Mouse (Mus musculus) intestine, embryonic 14.5 days (tissue): ENCODE data around the gene D6Ertd527e. TPM values are rescaled to one million over a fixed set of nuclear protein-coding genes. Genes with fewer than 3 reads are reported as not detected.

Source experiments
- ATAC-seq: fragments of 200-750 bp; cut with Nextera tagmentation; replicated peaks from 2 replicates; pipeline ENCODE4 v1.8.0; 2017; ENCODE audit warnings: low read depth, moderate number of reproducible peaks, moderate TSS enrichment, moderate library complexity; ENCODE audit not compliant: low FRiP score, low TSS enrichment
- DNase-seq: peaks from one replicate; pipeline ENCODE4 v3.0.0-alpha.2; 2018; ENCODE audit warnings: low spot score
- H3K27ac ChIP-seq: fragments of 300-500 bp; sonication (generic); 2 replicates; pipeline ENCODE4 v1.5.1; 2014; ENCODE audit warnings: low read depth, mild to moderate bottlenecking, control low read depth
- H3K27me3 ChIP-seq: fragments of 300-500 bp; sonication (generic); replicated peaks from 2 replicates; pipeline ENCODE4 v1.6.1; 2014; ENCODE audit warnings: low read length, control low read depth; ENCODE audit not compliant: control insufficient read depth, insufficient read depth
- H3K36me3 ChIP-seq: fragments of 300-500 bp; sonication (generic); 2 replicates; pipeline ENCODE4 v1.6.1; 2014; ENCODE audit warnings: low read length, control low read depth; ENCODE audit not compliant: control insufficient read depth, insufficient read depth
- H3K4me1 ChIP-seq: fragments of 300-500 bp; sonication (generic); replicated peaks from 2 replicates; pipeline ENCODE4 v1.6.1; 2014; ENCODE audit warnings: low read length, control low read depth, mixed read lengths; ENCODE audit not compliant: control insufficient read depth, insufficient read depth
- H3K4me2 ChIP-seq: fragments of 300-500 bp; sonication (generic); 2 replicates; pipeline ENCODE4 v1.6.1; 2014; ENCODE audit warnings: low read length
- H3K4me3 ChIP-seq: fragments of 300-500 bp; sonication (generic); 2 replicates; pipeline ENCODE4 v1.5.1; 2014; ENCODE audit warnings: low read depth, low read length, control low read depth, mixed read lengths
- H3K9ac ChIP-seq: fragments of 300-500 bp; sonication (generic); 2 replicates; pipeline ENCODE4 v1.6.1; 2014; ENCODE audit warnings: mild to moderate bottlenecking, low read length
- H3K9me3 ChIP-seq: fragments of 300-500 bp; sonication (generic); 2 replicates; pipeline ENCODE4 v1.6.1; 2016; ENCODE audit warnings: low read length, control low read depth; ENCODE audit not compliant: control insufficient read depth
- WGBS: fragments of 180-500 bp; shearing (Covaris S2); extraction: QIAGEN DNeasy Blood & Tissue Kit; methylation state at CpG from one replicate; pipeline ENCODE4 v1.1.7; 2014; 5-methylcytosine and 5-hydroxymethylcytosine counted together
- polyA plus RNA-seq: library from polyadenylated mRNA; unstranded; fragments of >200 nt; fragmentation: Nextera tagmentation; extraction: Ambion mirVana; gene quantifications from 2 replicates; pipeline ENCODE4 v1.2.1, GENCODE M21; 2014

Gene D6Ertd527e
- polyA plus RNA-seq, 1 experiment from 2014 or later, result 0.61 TPM

GRCm38 (mm10) chr6:87101281-87101954, 3.1 kb upstream of the D6Ertd527e start:
- H3K4me3 ChIP-seq, result 0 out of 2 replicates have a peak overlapping the region, but pooled peaks have one; percentile 3
- no peaks in the 10 kb centered on the region for H3K9me3 ChIP-seq
- H3K36me3 ChIP-seq, result no peaks in the 10 kb centered on the region
- peak overlapping the region; percentile 10; the same call in 1 of the 2 replicates for H3K9ac ChIP-seq
- 11% methylated on average over 12 of the region's 12 CpGs for WGBS
- peak; percentile 69 for ATAC-seq
- H3K27ac ChIP-seq, result no peak overlapping the region
- DNase-seq, result peak; percentile 96
- H3K4me2 ChIP-seq, result peak overlapping the region; percentile 41
- no peaks in the 10 kb centered on the region for H3K27me3 ChIP-seq
- peaks cover 14% of the 10 kb centered on the region; the same call in 1 of the 2 replicates for H3K4me1 ChIP-seq

- peak; percentile 55 for DNase-seq
- WGBS, result 27% methylated on average over 4 of the region's 4 CpGs
Observed at GRCm38 (mm10) chr6:87101955-87102353, 2.6 kb upstream of the D6Ertd527e start.

DNA sequence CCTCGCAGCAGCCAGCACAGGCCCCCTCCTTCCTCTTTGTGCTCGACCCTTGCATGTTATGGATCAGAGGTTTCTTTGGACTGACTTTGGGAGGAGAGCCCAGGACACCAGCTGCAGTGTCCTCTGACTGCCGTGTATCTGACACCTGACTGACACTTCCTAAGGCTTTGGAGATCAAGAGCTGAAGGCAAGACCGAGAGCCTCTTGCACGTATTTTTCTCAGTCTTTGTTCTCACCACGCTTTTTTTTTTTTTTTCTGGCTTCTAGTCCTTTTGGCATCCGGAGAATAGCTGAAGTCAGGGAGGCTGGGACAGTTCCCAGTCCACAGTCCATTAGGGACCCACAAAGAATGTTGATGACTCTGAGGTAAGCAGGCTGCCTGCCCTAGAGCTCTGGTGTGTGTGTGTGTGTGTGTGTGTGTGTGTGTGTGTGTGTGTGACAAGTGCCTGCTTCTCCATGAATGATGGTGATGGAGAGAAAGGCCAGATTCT, 2.1 kb upstream of the D6Ertd527e start:
- ATAC-seq (no peak), DNase-seq (no peak)
- Histone ChIP-seq H3K27me3 (no peaks in the 10 kb centered on the region), H3K4me1 (peaks cover 14% of the 10 kb centered on the region; the same call in 1 of the 2 replicates), H3K36me3 (no peaks in the 10 kb centered on the region), H3K4me3 (no peak overlapping the region), H3K9ac (no peak overlapping the region), H3K9me3 (no peaks in the 10 kb centered on the region), H3K4me2 (no peak overlapping the region), H3K27ac (no peak overlapping the region)
- 47% methylated on average over 7 of the region's 7 CpGs for WGBS

More at GRCm38 (mm10) chr6:87101955-87102353, 2.6 kb upstream of the D6Ertd527e start:
- H3K4me2 ChIP-seq, result no peak overlapping the region
- H3K27ac ChIP-seq, result no peak overlapping the region
- no peaks in the 10 kb centered on the region for H3K36me3 ChIP-seq
- H3K4me3 ChIP-seq, result no peak overlapping the region
- no peak overlapping the region for H3K9ac ChIP-seq
- H3K27me3 ChIP-seq, result no peaks in the 10 kb centered on the region
- peaks cover 14% of the 10 kb centered on the region; the same call in 1 of the 2 replicates for H3K4me1 ChIP-seq
- H3K9me3 ChIP-seq, result no peaks in the 10 kb centered on the region
- ATAC-seq, result no peak

- no peak overlapping the region for H3K4me2 ChIP-seq
- no peak overlapping the region for H3K9ac ChIP-seq
- DNase-seq, result no peak
- H3K9me3 ChIP-seq, result no peaks in the 10 kb centered on the region
- H3K4me3 ChIP-seq, result no peak overlapping the region
- H3K36me3 ChIP-seq, result no peaks in the 10 kb centered on the region
- no peaks in the 10 kb centered on the region for H3K27me3 ChIP-seq
- ATAC-seq, result no peak
- H3K4me1 ChIP-seq, result peaks cover 14% of the 10 kb centered on the region; the same call in 1 of the 2 replicates
- WGBS, result 71% methylated on average over 1 of the region's 1 CpGs
- H3K27ac ChIP-seq, result no peak overlapping the region
Observed at GRCm38 (mm10) chr6:87103314-87103713, 1.2 kb upstream of the D6Ertd527e start.

DNA sequence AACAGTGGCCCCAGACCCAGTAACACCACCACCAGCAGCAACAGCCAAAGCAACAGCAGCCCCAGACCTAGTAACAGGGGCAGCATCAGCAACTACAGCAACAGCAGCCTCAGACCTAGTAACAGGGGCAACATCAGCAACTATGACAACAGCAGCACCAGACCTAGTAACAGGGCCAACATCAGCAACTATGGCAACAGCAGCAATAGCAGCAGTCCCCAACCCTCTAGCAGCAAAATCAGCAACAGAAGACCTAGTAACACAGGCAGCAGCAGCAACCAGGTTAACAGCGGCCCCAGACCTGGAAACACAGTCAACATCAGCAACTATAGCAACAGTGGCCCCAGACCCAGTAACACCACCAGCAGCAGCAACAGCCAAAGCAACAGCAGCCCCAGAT, 6.9 kb downstream of the D6Ertd527e start:
- Histone ChIP-seq H3K9me3 (no peaks in the 10 kb centered on the region), H3K4me1 (no peaks in the 10 kb centered on the region), H3K27me3 (no peaks in the 10 kb centered on the region), H3K4me3 (no peak overlapping the region), H3K4me2 (no peak overlapping the region), H3K27ac (no peak overlapping the region), H3K36me3 (no peaks in the 10 kb centered on the region), H3K9ac (no peak overlapping the region)
- WGBS, result 77% methylated on average over 1 of the region's 1 CpGs
- DNase-seq (no peak), ATAC-seq (no peak)

GRCm38 (mm10) chr6:87112125-87112524, 7.6 kb downstream of the D6Ertd527e start:
- no peak overlapping the region for H3K4me2 ChIP-seq
- no peaks in the 10 kb centered on the region for H3K36me3 ChIP-seq
- DNase-seq (no peak), ATAC-seq (no peak)
- no peaks in the 10 kb centered on the region for H3K9me3 ChIP-seq
- 66% methylated on average over 6 of the region's 6 CpGs for WGBS
- H3K4me3 ChIP-seq, result no peak overlapping the region
- no peaks in the 10 kb centered on the region for H3K4me1 ChIP-seq
- H3K27me3 ChIP-seq, result no peaks in the 10 kb centered on the region
- H3K9ac ChIP-seq, result no peak overlapping the region
- H3K27ac ChIP-seq, result no peak overlapping the region

- Histone ChIP-seq H3K27ac (no peak overlapping the region), H3K27me3 (no peaks in the 10 kb centered on the region), H3K9ac (no peak overlapping the region), H3K36me3 (no peaks in the 10 kb centered on the region), H3K4me1 (no peaks in the 10 kb centered on the region), H3K9me3 (no peaks in the 10 kb centered on the region), H3K4me3 (no peak overlapping the region), H3K4me2 (no peak overlapping the region)
- DNase-seq (no peak), ATAC-seq (no peak)
- 92% methylated on average over 2 of the region's 2 CpGs for WGBS
Observed at GRCm38 (mm10) chr6:87115981-87116380, 11.4 kb downstream of the D6Ertd527e start.

- Histone ChIP-seq H3K27me3 (no peaks in the 10 kb centered on the region), H3K9me3 (no peaks in the 10 kb centered on the region), H3K4me2 (no peak overlapping the region), H3K9ac (no peak overlapping the region), H3K36me3 (no peaks in the 10 kb centered on the region), H3K4me3 (no peak overlapping the region), H3K4me1 (no peaks in the 10 kb centered on the region), H3K27ac (no peak overlapping the region)
- WGBS, result 85% methylated on average over 7 of the region's 7 CpGs
- no peak for DNase-seq
- no peak for ATAC-seq
Observed at GRCm38 (mm10) chr6:87116596-87116995, 12.1 kb downstream of the D6Ertd527e start.
